Mouse (Mus musculus): Measurements from ENCODE around the gene Wfdc9. TPM values are rescaled to one million over a fixed set of nuclear protein-coding genes. Genes with fewer than 3 reads are reported as not detected.

The Wfdc9 gene
- total and polyA plus RNA-seq, 3 experiments: not detected

GRCm38 (mm10) chr2:164698201-164698600 lies 41.8 kb upstream of the Wfdc9 start, which contains the start of gene Spint4:
Gene Spint4 (plus strand): TSS chr2:164698501.
- TF ChIP-seq CTCF (IDR thresholded peaks at IDR 0.05; ENCODE audit: low read depth, low read length): no peak
- no peak for TF ChIP-seq POLR2AphosphoS5 (IDR thresholded peaks at IDR 0.05; ENCODE audit: insufficient replicate concordance, low read depth, low read length)
- TF ChIP-seq GATA2 (IDR thresholded peaks at IDR 0.05; ENCODE audit: borderline replicate concordance, low read depth, low read length): no peak
- TF ChIP-seq GATA1 (IDR thresholded peaks at IDR 0.05; ENCODE audit: borderline replicate concordance, low read length): no peak
- no peak for TF ChIP-seq TAL1 (conservative IDR thresholded peaks at IDR 0.05; ENCODE audit: low read depth, low read length)
- H3K36me3 ChIP-seq (replicated peaks): no peaks in the 10 kb centered on the region
- no peaks in the 10 kb centered on the region for H3K4me1 ChIP-seq (ENCODE audit: insufficient read depth, low read depth, low read length)
- 0 out of 2 replicates have a peak, but pooled peaks cover 7% of the 10 kb centered on the region for H3K27me3 ChIP-seq (ENCODE audit: insufficient read depth, low read length)
- H3K9me3 ChIP-seq (replicated peaks): no peaks in the 10 kb centered on the region
- DNase-seq (ENCODE audit: low spot score): no peak
- no peak within 1 kb of the TSS for H3K4me3 ChIP-seq (ENCODE audit: low read depth, low read length)
- ATAC-seq (ENCODE audit: extremely low read depth, insufficient number of reproducible peaks, low FRiP score, poor library complexity, severe bottlenecking): no peak

- DNase-seq (ENCODE audit: low spot score): no peak
- H3K4me1 ChIP-seq (ENCODE audit: insufficient read depth, low read depth, low read length): peaks cover 2% of the 10 kb centered on the region
- peaks cover 4% of the 10 kb centered on the region; the same call in 1 of the 2 replicates for H3K27me3 ChIP-seq (ENCODE audit: insufficient read depth, low read length)
- no peaks in the 10 kb centered on the region for H3K36me3 ChIP-seq (replicated peaks)
- no peaks in the 10 kb centered on the region for H3K9me3 ChIP-seq (replicated peaks)
- H3K4me3 ChIP-seq (ENCODE audit: low read depth, low read length): no peak within 1 kb of the TSS
- TF ChIP-seq GATA2 (IDR thresholded peaks at IDR 0.05; ENCODE audit: borderline replicate concordance, low read depth, low read length): no peak
- TF ChIP-seq CTCF (IDR thresholded peaks at IDR 0.05; ENCODE audit: low read depth, low read length): no peak
- no peak for TF ChIP-seq POLR2AphosphoS5 (IDR thresholded peaks at IDR 0.05; ENCODE audit: insufficient replicate concordance, low read depth, low read length)
- no peak for ATAC-seq (ENCODE audit: extremely low read depth, insufficient number of reproducible peaks, low FRiP score, poor library complexity, severe bottlenecking)
Measured at GRCm38 (mm10) chr2:164684807-164685206, 28.4 kb upstream of the Wfdc9 start, which contains the start of gene Wfdc13. Gene Wfdc13 (plus strand): TSS chr2:164685107.

GRCm38 (mm10) chr2:164679906-164680305 lies 23.5 kb upstream of the Wfdc9 start:
- no peak for DNase-seq (ENCODE audit: low spot score)
- no peak for ATAC-seq (ENCODE audit: extremely low read depth, insufficient number of reproducible peaks, low FRiP score, poor library complexity, severe bottlenecking)
- Histone ChIP-seq H3K36me3 (replicated peaks) (no peaks in the 10 kb centered on the region), H3K27me3 (ENCODE audit: insufficient read depth, low read length) (0 out of 2 replicates have a peak, but pooled peaks cover under 1% of the 10 kb centered on the region), H3K4me1 (ENCODE audit: insufficient read depth, low read depth, low read length) (peaks cover 7% of the 10 kb centered on the region), H3K4me3 (ENCODE audit: low read depth, low read length) (no peak overlapping the region), H3K9me3 (replicated peaks) (peaks cover 2% of the 10 kb centered on the region; the same call in 1 of the 2 replicates)
- no peak for TF ChIP-seq GATA1 (IDR thresholded peaks at IDR 0.05; ENCODE audit: borderline replicate concordance, low read length)
- no peak for TF ChIP-seq CTCF (IDR thresholded peaks at IDR 0.05; ENCODE audit: low read depth, low read length)
- TF ChIP-seq TAL1 (conservative IDR thresholded peaks at IDR 0.05; ENCODE audit: low read depth, low read length): no peak
- no peak for TF ChIP-seq GATA2 (IDR thresholded peaks at IDR 0.05; ENCODE audit: borderline replicate concordance, low read depth, low read length)
- no peak for TF ChIP-seq POLR2AphosphoS5 (IDR thresholded peaks at IDR 0.05; ENCODE audit: insufficient replicate concordance, low read depth, low read length)

- TF ChIP-seq CTCF (IDR thresholded peaks at IDR 0.05; ENCODE audit: low read depth, low read length): no peak
- no peak for TF ChIP-seq GATA2 (IDR thresholded peaks at IDR 0.05; ENCODE audit: borderline replicate concordance, low read depth, low read length)
- TF ChIP-seq POLR2AphosphoS5 (IDR thresholded peaks at IDR 0.05; ENCODE audit: insufficient replicate concordance, low read depth, low read length): no peak
- no peak for TF ChIP-seq GATA1 (IDR thresholded peaks at IDR 0.05; ENCODE audit: borderline replicate concordance, low read length)
- TF ChIP-seq TAL1 (conservative IDR thresholded peaks at IDR 0.05; ENCODE audit: low read depth, low read length): no peak
- DNase-seq (ENCODE audit: low spot score): no peak
- Histone ChIP-seq H3K36me3 (replicated peaks) (no peaks in the 10 kb centered on the region), H3K27me3 (ENCODE audit: insufficient read depth, low read length) (no peaks in the 10 kb centered on the region), H3K4me3 (ENCODE audit: low read depth, low read length) (no peak overlapping the region), H3K4me1 (ENCODE audit: insufficient read depth, low read depth, low read length) (peaks cover 7% of the 10 kb centered on the region), H3K9me3 (replicated peaks) (peaks cover 2% of the 10 kb centered on the region; the same call in 1 of the 2 replicates)
- ATAC-seq (ENCODE audit: extremely low read depth, insufficient number of reproducible peaks, low FRiP score, poor library complexity, severe bottlenecking): peak; percentile 48; the same call in 1 of the 2 replicates
Measured at GRCm38 (mm10) chr2:164678848-164679625, 22.7 kb upstream of the Wfdc9 start.

- Histone ChIP-seq H3K9me3 (replicated peaks) (peaks cover 5% of the 10 kb centered on the region; the same call in 1 of the 2 replicates), H3K36me3 (replicated peaks) (no peaks in the 10 kb centered on the region), H3K4me3 (ENCODE audit: low read depth, low read length) (no peak overlapping the region), H3K27me3 (ENCODE audit: insufficient read depth, low read length) (no peaks in the 10 kb centered on the region), H3K4me1 (ENCODE audit: insufficient read depth, low read depth, low read length) (peaks cover 7% of the 10 kb centered on the region)
- DNase-seq (ENCODE audit: low spot score) (no peak), ATAC-seq (ENCODE audit: extremely low read depth, insufficient number of reproducible peaks, low FRiP score, poor library complexity, severe bottlenecking) (peak; percentile 73; the same call in 1 of the 2 replicates)
- TF ChIP-seq GATA2 (IDR thresholded peaks at IDR 0.05; ENCODE audit: borderline replicate concordance, low read depth, low read length): no peak
- TF ChIP-seq POLR2AphosphoS5 (IDR thresholded peaks at IDR 0.05; ENCODE audit: insufficient replicate concordance, low read depth, low read length): no peak
- TF ChIP-seq GATA1 (IDR thresholded peaks at IDR 0.05; ENCODE audit: borderline replicate concordance, low read length): no peak
- TF ChIP-seq CTCF (IDR thresholded peaks at IDR 0.05; ENCODE audit: low read depth, low read length): no peak
- peak; percentile 33; the same call in 1 of the 2 replicates for TF ChIP-seq TAL1 (conservative IDR thresholded peaks at IDR 0.05; ENCODE audit: low read depth, low read length)
Measured at GRCm38 (mm10) chr2:164676916-164677685, 20.7 kb upstream of the Wfdc9 start.

- no peak overlapping the region for H3K4me3 ChIP-seq (ENCODE audit: low read depth, low read length)
- DNase-seq (ENCODE audit: low spot score): no peak
- ATAC-seq (ENCODE audit: extremely low read depth, insufficient number of reproducible peaks, low FRiP score, poor library complexity, severe bottlenecking): no peak
- H3K27me3 ChIP-seq (ENCODE audit: insufficient read depth, low read length): no peaks in the 10 kb centered on the region
- H3K36me3 ChIP-seq (replicated peaks): no peaks in the 10 kb centered on the region
- H3K9me3 ChIP-seq (replicated peaks): peaks cover 5% of the 10 kb centered on the region; the same call in 1 of the 2 replicates
- TF ChIP-seq GATA2 (IDR thresholded peaks at IDR 0.05; ENCODE audit: borderline replicate concordance, low read depth, low read length) (no peak), TAL1 (conservative IDR thresholded peaks at IDR 0.05; ENCODE audit: low read depth, low read length) (no peak), GATA1 (IDR thresholded peaks at IDR 0.05; ENCODE audit: borderline replicate concordance, low read length) (no peak), POLR2AphosphoS5 (IDR thresholded peaks at IDR 0.05; ENCODE audit: insufficient replicate concordance, low read depth, low read length) (no peak), CTCF (IDR thresholded peaks at IDR 0.05; ENCODE audit: low read depth, low read length) (no peak)
- peaks cover 7% of the 10 kb centered on the region for H3K4me1 ChIP-seq (ENCODE audit: insufficient read depth, low read depth, low read length)
Measured at GRCm38 (mm10) chr2:164676103-164676502, 19.7 kb upstream of the Wfdc9 start.

Measured in G1E (cell line).